Mouse (Mus musculus): ENCODE results near the gene Oasl2.
"Not testable (repeated sequence)": the region's sequence is repeated elsewhere in the genome, so short reads cannot be mapped to it uniquely, and the experiment has no call there.

The Oasl2 gene

DNA sequence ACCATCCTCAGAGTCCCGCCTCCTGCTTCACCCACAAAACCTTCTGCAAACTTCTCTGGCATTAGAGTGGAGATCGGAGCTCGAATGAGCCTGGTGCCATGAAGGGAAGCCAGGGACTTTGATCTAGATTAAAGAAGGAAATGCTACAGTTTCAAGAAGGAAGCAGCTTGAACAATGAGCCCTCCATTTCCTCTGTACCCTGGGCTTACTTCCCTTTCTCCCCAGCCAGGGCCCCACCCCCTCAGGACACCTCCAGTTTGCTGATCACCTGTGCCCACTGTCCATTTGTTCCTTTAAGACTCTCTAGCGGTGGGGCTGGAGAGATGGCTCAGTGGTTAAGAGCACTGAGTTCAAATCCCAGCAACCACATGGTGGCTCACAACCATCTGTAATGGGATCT, 20.0 kb downstream of the Oasl2 start:
- peak in 1 of 2 experiments; percentile 23 for DNase-seq

DNA sequence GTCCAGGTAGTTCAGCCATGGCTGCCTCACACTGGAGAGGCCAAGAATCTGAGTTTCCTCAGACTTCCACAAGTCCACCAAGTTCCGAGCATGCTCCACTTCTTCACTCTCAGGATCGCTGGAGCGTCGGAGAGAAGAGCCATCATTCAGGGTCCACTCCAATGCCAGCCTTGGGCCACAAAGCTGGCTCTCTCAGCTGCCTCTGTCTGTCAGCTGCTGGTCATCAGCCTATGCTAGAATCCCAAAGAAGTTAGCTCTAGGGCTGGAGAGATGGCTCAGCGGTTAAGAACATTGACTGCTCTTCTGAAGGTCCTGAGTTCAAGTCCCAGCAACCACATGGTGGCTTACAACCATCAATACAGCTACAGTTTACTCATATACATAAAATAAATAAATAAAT, 20.6 kb downstream of the Oasl2 start:
- DNase-seq, result not testable (repeated sequence)

DNA sequence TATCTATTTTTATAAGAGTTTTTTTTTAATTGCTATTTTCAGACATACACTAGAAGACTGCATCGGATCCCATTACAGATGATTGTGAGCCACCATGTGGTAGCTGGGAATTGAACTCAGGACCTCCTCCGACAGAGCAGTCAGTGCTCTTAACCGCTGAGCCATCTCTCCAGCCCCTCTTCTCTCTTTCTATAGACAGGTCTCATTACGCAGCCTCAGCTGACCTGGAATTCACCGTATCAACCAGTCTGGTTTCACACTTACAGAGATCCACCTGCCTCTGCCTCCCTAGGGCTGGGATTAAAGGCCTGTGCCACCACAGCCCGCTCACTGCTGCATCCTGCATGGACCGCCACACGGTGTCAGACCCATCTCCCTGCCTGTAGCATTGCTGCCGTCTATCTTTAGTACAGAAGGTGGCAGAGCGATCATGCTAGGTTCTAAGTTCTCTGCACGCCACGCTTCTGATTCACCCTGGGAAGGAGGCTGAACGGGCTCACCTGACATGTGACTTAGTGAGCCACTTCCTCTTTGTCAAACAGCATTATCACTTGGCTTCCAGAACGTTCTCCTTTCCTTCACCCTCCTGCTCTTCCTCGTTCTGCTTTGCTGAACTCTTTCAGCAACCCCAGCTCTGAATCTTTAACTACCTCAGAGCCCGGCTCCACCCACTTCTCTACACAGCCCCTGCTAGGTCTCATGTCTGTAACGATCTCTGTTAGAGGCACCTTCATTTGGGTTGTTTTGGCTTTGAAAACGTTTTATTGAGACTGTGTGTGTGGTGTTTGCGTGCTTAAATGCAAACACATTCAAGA, 25.0 kb downstream of the Oasl2 start:
- peak; percentile 54 to 64 for DNase-seq

GRCm38 (mm10) chr5:114922366-114922731, 25.6 kb downstream of the Oasl2 start:
- DNase-seq, result peak in 1 of 2 experiments; percentile 20

- DNase-seq, result peak; percentile 67 to 79
Measured at GRCm38 (mm10) chr5:114922998-114923473, 26.3 kb downstream of the Oasl2 start, which contains the start of gene Oasl1. TSS of gene Oasl1 (plus strand) at chr5:114923240.

GRCm38 (mm10) chr5:114926153-114926684, 29.5 kb downstream of the Oasl2 start:
- DNase-seq, result no peak

DNA sequence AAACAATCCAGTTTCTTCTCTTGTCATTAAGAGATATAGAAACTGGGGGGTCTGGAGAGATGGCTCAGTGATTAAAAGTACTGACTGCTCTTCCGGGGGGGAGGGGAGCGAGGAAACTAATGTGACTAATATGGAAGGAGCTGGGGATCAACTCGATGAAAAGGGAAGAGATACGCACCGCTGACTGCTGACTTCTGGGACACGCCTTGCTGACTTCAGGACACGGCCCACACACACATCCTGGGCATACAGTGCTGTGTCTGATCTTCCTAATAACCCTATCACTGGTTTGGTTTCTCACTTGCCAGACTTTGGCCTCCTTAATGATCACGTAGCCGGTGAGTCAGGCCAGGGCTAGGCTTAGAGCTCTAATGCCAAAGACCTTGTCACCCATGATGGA, 30.0 kb downstream of the Oasl2 start:
- peak in 1 of 2 experiments; percentile 15 for DNase-seq

GRCm38 (mm10) chr5:114931626-114932025, 34.9 kb downstream of the Oasl2 start:
- no peak for DNase-seq

GRCm38 (mm10) chr5:114933206-114933605, 36.5 kb downstream of the Oasl2 start:
- DNase-seq, result peak; percentile 59 to 63

DNA sequence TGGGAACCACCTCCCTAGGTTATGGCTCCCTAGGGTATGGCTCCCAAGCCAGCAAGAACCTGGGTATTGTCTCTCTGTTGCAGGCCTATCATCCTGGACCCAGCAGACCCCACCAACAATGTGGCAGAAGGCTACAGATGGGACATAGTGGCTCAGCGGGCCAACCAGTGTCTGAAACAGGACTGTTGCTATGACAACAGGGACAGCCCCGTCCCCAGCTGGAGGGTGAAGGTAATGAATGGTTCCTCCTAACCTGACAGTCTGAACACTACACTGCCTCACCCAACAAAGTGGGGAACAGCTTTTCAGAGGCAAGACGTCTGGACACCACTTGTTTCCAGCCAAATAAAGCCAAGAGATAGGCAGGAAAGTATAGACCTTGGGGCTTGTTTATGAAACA, 39.1 kb downstream of the Oasl2 start:
- DNase-seq, result no peak

DNA sequence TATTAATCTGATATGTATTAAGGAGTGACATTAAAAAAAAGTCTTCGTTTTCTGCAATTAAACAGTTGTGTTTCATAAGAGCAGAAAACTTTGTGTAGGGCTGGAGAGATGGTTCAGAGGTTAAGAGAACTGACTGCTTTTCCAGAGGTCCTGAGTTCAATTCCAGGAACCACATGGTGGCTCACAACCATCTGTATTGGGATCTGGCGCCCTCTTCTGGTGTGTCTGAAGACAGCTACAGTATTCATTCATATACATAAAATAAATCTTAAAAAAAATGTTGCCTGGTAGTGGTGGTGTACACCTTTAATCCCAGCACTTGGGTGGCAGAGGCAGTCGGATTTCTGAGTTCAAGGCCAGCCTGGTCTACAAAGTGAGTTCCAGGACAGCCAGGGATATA, 44.4 kb downstream of the Oasl2 start:
- not testable (repeated sequence) for DNase-seq

DNA sequence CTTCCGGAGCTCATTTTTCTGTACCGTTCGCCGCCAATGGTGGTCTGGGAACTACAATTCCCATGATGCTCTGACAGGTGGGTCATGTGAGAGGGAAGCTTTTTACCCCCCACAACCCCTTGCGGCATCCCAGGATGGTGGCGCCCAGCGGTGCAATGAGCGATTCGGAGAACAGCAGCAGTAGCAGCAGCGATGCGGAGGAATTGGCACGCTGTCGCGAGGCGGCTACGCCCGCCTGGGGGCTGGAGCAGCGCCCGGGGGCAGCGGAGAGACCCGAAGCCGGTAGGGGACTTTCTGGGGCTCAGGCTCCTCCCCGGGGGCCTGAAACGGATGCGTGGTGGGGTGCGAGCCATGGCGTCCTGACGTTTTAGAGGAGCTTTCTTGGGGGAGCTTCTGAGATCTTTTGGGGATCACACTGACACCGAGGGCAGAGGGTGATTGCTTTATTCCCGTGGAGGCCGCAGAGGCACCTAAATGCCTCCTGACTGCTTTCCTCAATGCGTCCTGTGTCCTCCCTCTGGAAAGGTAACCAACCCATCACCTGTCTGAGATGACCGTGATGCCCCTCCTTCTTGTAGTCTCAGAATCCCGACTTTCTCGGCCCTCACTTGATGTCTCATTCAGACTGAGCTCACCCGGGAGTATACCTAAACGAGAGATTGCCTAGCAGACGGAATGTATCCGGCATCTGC, 45.5 kb downstream of the Oasl2 start, which contains the start of gene 2210016L21Rik:
2210016L21Rik (plus strand) TSS at position 85 of the 692 bp plus-strand sequence.
- DNase-seq, result peak; percentile 89 to 90

- DNase-seq, result no peak
Measured at GRCm38 (mm10) chr5:114942766-114943130, 46.0 kb downstream of the Oasl2 start.

- DNase-seq, result peak; percentile 69 to 71
Measured at GRCm38 (mm10) chr5:114945072-114945471, 48.3 kb downstream of the Oasl2 start.

- peak; percentile 60 to 75 for DNase-seq
Measured at GRCm38 (mm10) chr5:114948891-114949290, 52.2 kb downstream of the Oasl2 start.

DNA sequence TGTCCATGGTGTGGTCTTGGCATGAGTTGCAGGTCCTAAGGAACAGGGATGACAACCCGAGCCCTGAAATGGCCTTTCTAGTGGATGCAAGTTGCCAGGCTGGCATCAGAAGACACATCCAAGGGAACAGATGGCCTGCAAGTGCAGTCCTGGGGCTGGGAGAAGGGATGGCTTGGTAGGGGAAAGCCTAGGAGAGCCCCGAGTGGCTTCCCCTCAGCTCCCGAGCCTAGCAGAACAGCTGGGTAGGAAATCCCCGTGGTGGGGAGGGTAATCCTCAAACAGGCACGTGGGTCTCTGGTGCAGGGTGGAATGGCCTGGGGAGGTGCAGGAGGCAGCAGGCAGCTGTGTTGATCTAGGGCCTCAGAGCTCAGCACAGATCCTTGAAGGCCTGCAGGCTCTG, 52.6 kb downstream of the Oasl2 start:
- DNase-seq, result no peak

- DNase-seq, result no peak
Measured at GRCm38 (mm10) chr5:114949812-114950211, 53.1 kb downstream of the Oasl2 start.

- no peak for DNase-seq
Measured at GRCm38 (mm10) chr5:114950669-114951068, 53.9 kb downstream of the Oasl2 start.

GRCm38 (mm10) chr5:114951279-114951880, 54.6 kb downstream of the Oasl2 start:
- DNase-seq, result no peak

- DNase-seq, result no peak
Measured at GRCm38 (mm10) chr5:114953326-114953725, 56.6 kb downstream of the Oasl2 start.

- DNase-seq, result no peak
Measured at GRCm38 (mm10) chr5:114958069-114958468, 61.3 kb downstream of the Oasl2 start.

Measured in kidney, postnatal 36 days (tissue).